Mouse (Mus musculus): ENCODE measurements around the gene Mtch2. TPM values are rescaled to one million over a fixed set of nuclear protein-coding genes. Genes with fewer than 3 reads are reported as not detected.

Gene Mtch2
- polyA plus RNA-seq, 1 experiment from 2014 or later: 116 TPM

DNA sequence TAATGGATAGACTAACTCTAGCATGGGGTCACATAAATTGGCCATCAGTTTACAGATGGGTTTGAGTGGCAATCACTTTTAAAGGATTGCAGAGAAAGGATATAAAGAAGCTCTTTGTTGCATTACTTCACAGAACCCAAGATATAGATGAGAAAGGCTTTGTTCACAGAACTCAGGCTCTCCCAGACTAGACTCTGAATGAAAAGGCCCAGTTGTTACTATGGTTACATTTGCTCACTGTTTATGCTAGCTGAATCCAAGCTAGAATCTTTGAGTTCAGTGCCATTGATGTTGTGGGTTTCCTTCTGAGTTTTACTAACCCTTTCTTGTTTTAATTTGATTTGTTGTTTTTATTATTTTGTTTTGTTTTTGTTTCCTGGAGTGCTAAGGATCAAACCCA lies 17.2 kb downstream of the Mtch2 start:
- Histone ChIP-seq H3K27me3 (no peaks in the 10 kb centered on the region), H3K4me1 (replicated peaks) (peaks cover 23% of the 10 kb centered on the region), H3K9ac (no peak overlapping the region), H3K36me3 (replicated peaks) (peaks cover 79% of the 10 kb centered on the region), H3K27ac (replicated peaks) (no peak overlapping the region), H3K4me3 (replicated peaks) (no peak overlapping the region), H3K4me2 (no peak overlapping the region), H3K9me3 (replicated peaks) (no peaks in the 10 kb centered on the region)
- ATAC-seq (ENCODE audit: insufficient read depth): no peak

DNA sequence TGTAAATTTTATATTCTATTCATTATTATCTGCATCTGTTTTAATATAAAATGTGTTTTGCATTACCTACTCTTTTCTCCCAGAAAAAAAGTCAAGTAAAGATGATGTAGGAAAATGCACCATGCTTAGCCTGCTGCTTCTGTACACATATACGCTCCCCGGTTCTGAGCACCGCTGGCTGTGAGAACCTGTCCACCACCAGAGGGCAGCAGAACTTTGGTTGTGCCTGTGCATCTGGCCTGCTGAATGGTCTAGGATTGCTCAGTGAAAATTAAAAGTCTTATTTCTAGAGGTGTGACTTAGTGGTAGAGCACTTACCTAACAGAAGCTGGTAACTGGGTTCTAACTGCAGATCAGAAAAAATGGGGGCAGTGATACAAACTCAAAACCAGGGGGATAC lies 19.6 kb downstream of the Mtch2 start:
- Histone ChIP-seq H3K27ac (replicated peaks) (peak overlapping the region; percentile 60; the same call in 1 of the 2 replicates), H3K4me1 (replicated peaks) (peaks cover 47% of the 10 kb centered on the region), H3K9ac (no peak overlapping the region), H3K4me3 (replicated peaks) (no peak overlapping the region), H3K36me3 (replicated peaks) (peaks cover 59% of the 10 kb centered on the region), H3K9me3 (replicated peaks) (no peaks in the 10 kb centered on the region), H3K27me3 (no peaks in the 10 kb centered on the region), H3K4me2 (no peak overlapping the region)
- WGBS (ENCODE audit: insufficient replicate concordance): 26% methylated on average over 3 of the region's 3 CpGs
- ATAC-seq (ENCODE audit: insufficient read depth): no peak; the same call in 1 of the 2 replicates

DNA sequence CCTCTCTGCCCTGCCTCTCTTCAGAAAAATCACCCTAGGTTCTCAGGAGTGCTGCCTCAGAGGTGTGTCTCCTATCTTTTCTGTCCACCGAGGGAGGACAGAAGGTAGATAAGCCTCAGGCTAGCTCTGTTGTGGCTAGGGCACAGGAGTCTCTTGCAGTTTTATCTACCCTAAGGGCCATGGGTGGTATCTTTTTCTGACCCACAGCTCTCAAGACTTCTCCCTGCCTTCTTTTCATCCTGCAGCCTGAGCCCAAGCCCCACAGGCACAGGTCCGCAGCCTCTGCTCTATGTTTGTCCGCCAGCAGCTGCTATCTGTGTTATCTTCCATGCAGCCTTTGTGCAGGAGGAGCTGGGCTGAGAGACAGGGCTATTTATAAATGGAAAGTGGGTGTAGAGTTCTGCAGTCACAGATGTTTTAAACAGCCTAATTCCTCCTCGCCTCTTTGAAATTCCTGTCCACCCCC lies 23.2 kb downstream of the Mtch2 start:
- WGBS (ENCODE audit: insufficient replicate concordance): 8% methylated on average over 4 of the region's 4 CpGs
- peak overlapping the region; percentile 63 for H3K4me2 ChIP-seq
- peak; percentile 93 for ATAC-seq (ENCODE audit: insufficient read depth)
- peak overlapping the region; percentile 88 for H3K27ac ChIP-seq (replicated peaks)
- peak overlapping the region; percentile 9 for H3K4me3 ChIP-seq (replicated peaks)
- H3K4me1 ChIP-seq (replicated peaks): peaks cover 54% of the 10 kb centered on the region
- peaks cover 27% of the 10 kb centered on the region for H3K36me3 ChIP-seq (replicated peaks)
- no peaks in the 10 kb centered on the region for H3K27me3 ChIP-seq
- H3K9me3 ChIP-seq (replicated peaks): no peaks in the 10 kb centered on the region
- H3K9ac ChIP-seq: peak overlapping the region; percentile 28

DNA sequence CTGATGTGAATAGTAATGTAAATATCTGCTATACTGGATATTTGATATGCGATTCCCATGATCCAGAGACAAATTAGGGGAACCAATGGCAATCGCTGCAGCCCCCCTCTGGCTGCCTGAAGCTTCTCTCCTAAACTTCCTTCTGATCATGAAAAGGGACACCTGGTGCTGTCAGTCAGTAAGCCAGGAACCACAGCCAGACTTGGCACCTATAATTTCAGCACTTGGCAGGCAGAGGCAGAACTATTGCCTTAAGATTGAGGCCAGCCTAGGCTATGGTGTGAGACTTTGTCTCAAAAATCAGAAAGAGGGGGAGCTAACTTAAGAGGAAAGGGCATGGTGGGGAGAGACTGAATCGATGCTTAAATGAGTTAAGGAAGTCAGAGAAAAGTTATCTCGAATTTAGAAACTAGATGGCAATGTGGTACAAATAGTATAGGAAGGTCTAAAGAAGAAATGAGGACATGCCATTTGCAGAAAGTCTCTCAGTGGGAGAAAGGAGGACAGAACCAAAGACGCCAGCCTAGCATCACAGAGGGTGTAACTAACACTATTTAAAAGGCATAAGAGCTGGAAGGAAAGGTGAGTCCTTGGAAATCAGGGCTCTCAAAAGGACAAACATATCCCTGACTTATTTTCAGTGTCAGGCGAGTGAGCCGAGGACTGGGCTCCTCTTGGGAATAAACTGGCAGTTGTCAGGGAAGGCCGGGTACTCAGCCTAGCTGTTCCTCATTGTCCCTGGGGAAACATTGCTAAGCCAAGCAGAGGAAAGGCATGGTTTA lies 24.4 kb downstream of the Mtch2 start:
- peak overlapping the region; percentile 88 for H3K27ac ChIP-seq (replicated peaks)
- H3K4me2 ChIP-seq: peak overlapping the region; percentile 63
- no peak overlapping the region for H3K4me3 ChIP-seq (replicated peaks)
- no peak overlapping the region for H3K9ac ChIP-seq
- WGBS (ENCODE audit: insufficient replicate concordance): 62% methylated on average over 8 of the region's 8 CpGs
- H3K4me1 ChIP-seq (replicated peaks): peaks cover 54% of the 10 kb centered on the region
- ATAC-seq (ENCODE audit: insufficient read depth): no peak
- peaks cover 16% of the 10 kb centered on the region for H3K36me3 ChIP-seq (replicated peaks)
- no peaks in the 10 kb centered on the region for H3K27me3 ChIP-seq
- H3K9me3 ChIP-seq (replicated peaks): no peaks in the 10 kb centered on the region

DNA sequence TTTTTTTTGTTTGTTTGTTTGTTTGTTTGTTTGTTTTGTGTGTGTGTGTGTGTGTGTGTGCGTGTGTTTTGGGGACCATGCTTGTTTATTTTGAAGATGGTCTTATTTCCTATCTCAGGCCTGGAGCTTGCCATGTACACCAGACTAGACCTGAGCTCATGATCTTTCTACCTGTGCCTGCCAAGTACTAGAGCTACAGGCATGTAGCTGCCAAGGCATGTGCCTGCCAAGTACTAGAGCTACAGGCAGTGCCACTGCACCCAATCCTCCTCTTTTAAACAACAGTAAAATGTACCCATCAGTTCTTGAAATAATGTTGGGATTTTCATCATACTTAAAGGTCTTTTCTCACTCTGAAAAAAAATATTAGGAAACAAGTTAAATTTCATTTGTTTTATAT lies 27.1 kb downstream of the Mtch2 start:
- 54% methylated on average over 1 of the region's 1 CpGs for WGBS (ENCODE audit: insufficient replicate concordance)
- Histone ChIP-seq H3K36me3 (replicated peaks) (no peaks in the 10 kb centered on the region), H3K9ac (no peak overlapping the region), H3K4me2 (no peak overlapping the region), H3K27ac (replicated peaks) (no peak overlapping the region), H3K9me3 (replicated peaks) (no peaks in the 10 kb centered on the region), H3K4me3 (replicated peaks) (no peak overlapping the region), H3K27me3 (peaks cover 11% of the 10 kb centered on the region), H3K4me1 (replicated peaks) (peaks cover 32% of the 10 kb centered on the region)
- ATAC-seq (ENCODE audit: insufficient read depth): no peak

DNA sequence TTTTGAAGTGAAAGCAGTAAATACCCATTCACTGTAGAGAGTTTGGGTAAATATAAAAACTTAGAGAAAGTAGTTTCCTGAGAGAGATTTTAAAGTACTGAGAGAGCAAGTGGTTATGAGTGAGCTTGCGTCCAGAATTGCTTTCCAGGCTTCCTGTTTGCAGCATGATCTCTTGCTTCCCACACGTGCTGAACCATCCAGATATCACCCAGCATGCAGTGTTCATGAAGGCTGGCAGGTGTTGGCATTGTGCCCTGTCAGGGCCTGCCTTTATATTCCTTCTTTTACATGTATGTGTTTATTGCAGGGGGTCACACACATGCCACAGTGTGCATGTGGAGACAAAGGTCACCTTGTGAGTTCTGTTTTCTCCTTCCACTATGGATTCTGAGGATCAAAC lies 28.3 kb downstream of the Mtch2 start:
- Histone ChIP-seq H3K9me3 (replicated peaks) (no peaks in the 10 kb centered on the region), H3K36me3 (replicated peaks) (no peaks in the 10 kb centered on the region), H3K4me3 (replicated peaks) (no peak overlapping the region), H3K4me1 (replicated peaks) (peaks cover 29% of the 10 kb centered on the region), H3K4me2 (no peak overlapping the region), H3K9ac (no peak overlapping the region), H3K27me3 (peaks cover 23% of the 10 kb centered on the region), H3K27ac (replicated peaks) (no peak overlapping the region)
- 30% methylated on average over 2 of the region's 2 CpGs for WGBS (ENCODE audit: insufficient replicate concordance)
- no peak for ATAC-seq (ENCODE audit: insufficient read depth)

DNA sequence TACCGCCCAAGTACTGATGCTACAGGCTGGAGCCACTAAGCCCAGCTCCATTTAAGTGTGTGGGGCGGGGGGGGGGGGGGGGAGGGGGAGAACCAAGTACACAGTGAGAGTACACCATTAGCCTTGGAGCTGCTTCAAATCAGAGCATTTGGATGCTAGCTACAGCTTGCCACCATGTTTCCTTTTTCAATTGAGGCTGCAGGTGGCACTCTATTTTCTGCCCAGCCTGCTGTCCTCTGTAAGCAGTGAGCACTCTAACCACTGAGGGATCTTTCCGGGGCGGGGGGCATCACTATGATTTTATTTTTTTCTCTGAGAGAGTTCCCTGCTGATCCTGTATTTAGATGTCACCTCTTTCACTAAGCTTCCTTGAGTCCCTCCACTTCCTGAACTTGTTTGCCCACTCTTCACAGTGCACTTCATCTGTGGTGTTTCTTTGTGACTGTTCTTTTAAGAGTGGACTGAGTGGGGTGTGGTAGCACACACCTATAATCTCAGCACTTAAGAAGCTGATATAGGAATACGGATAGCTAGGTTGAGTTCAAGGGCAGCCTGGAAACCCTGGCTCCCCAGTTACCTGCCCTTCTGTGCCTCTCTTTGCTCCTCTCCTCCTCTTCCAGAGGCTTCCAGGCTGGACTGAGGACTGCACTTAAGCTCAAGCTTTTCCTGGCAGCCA lies 30.8 kb downstream of the Mtch2 start:
- peaks cover 13% of the 10 kb centered on the region for H3K4me1 ChIP-seq (replicated peaks)
- H3K9ac ChIP-seq: no peak overlapping the region
- peaks cover 40% of the 10 kb centered on the region for H3K27me3 ChIP-seq
- H3K27ac ChIP-seq (replicated peaks): no peak overlapping the region
- no peaks in the 10 kb centered on the region for H3K9me3 ChIP-seq (replicated peaks)
- no peak overlapping the region for H3K4me3 ChIP-seq (replicated peaks)
- 38% methylated on average over 5 of the region's 5 CpGs for WGBS (ENCODE audit: insufficient replicate concordance)
- ATAC-seq (ENCODE audit: insufficient read depth): no peak
- H3K4me2 ChIP-seq: no peak overlapping the region
- no peaks in the 10 kb centered on the region for H3K36me3 ChIP-seq (replicated peaks)

DNA sequence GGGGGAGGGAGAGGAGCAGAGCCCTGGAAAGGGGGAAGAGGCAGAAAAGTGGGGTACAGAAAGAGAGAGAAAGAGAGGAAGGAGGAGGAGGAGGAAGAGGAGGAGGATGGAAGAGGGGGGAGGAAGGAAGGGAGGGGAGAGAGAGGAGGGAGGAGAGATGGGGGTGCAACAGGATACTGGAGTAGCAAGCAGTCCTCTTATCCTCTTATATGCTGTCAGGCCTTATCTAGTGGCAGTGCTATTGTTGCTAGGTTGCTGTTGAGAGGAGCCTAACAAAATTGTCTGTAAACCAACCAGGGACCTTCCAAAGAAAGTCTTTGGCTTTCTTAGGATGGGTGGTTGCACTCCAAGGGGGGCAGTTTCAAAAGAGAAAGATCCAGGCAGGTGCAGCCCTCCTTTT lies 32.5 kb downstream of the Mtch2 start:
- H3K9ac ChIP-seq: no peak overlapping the region
- peaks cover 13% of the 10 kb centered on the region for H3K4me1 ChIP-seq (replicated peaks)
- H3K27ac ChIP-seq (replicated peaks): no peak overlapping the region
- H3K4me3 ChIP-seq (replicated peaks): no peak overlapping the region
- no peaks in the 10 kb centered on the region for H3K9me3 ChIP-seq (replicated peaks)
- no peaks in the 10 kb centered on the region for H3K36me3 ChIP-seq (replicated peaks)
- no peak overlapping the region for H3K4me2 ChIP-seq
- no peak for ATAC-seq (ENCODE audit: insufficient read depth)
- H3K27me3 ChIP-seq: peaks cover 57% of the 10 kb centered on the region

DNA sequence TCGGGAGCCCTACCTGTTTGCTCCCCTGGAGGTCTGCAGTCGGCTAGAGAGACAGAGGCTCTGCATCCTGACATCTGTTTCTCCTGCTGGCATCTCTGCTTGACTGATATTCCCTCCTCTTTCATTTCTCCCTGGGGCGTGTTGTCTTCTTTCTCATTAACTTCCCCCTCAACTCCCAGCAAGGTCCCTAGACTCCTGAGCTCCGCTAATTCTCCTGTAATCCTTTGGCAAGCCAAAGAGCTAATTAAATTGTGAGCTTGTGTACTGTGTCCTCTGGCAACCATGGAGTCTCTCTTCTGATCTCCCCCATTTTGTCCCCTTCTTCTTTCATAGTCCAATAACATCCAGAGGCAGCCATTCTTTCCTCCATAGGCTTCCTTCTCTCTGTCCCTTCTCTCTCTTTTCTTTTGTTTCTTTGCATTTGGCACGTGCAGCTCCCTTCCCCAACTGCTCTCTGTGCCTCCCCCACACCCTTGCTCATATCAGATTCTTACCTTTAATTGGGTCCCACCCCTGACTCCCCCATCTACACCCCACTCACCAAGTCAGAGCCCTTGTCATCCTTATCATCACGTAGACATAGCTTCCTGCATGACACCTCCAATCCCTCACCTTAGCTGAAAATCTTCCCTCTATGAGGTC lies 33.3 kb downstream of the Mtch2 start:
- Histone ChIP-seq H3K9me3 (replicated peaks) (no peaks in the 10 kb centered on the region), H3K27me3 (peaks cover 65% of the 10 kb centered on the region), H3K36me3 (replicated peaks) (no peaks in the 10 kb centered on the region), H3K27ac (replicated peaks) (no peak overlapping the region), H3K4me1 (replicated peaks) (peaks cover 17% of the 10 kb centered on the region), H3K4me2 (no peak overlapping the region), H3K4me3 (replicated peaks) (no peak overlapping the region), H3K9ac (no peak overlapping the region)
- WGBS (ENCODE audit: insufficient replicate concordance): 33% methylated on average over 6 of the region's 6 CpGs
- no peak for ATAC-seq (ENCODE audit: insufficient read depth)

DNA sequence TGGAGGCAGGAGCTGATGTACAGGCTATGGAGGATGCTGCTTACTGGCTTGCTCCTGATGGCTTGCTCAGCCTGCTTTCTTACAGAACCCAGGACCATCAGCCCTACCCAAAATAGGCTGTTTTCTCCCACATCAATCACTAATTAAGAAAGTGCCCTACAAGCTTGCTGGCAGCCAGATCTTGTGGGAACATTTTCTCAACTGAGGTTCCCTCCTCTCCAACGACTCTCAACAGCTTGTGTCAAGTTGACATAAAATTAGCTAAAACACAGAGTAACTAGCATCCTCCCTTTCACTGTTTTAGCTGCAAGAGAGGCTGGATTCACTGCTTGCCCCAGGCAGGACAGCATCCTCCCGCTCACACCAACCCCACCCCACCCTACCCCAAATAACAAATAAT lies 34.9 kb downstream of the Mtch2 start:
- Histone ChIP-seq H3K9me3 (replicated peaks) (no peaks in the 10 kb centered on the region), H3K27ac (replicated peaks) (no peak overlapping the region), H3K27me3 (peaks cover 81% of the 10 kb centered on the region), H3K4me1 (replicated peaks) (peaks cover 26% of the 10 kb centered on the region), H3K9ac (no peak overlapping the region), H3K4me2 (no peak overlapping the region), H3K4me3 (replicated peaks) (no peak overlapping the region), H3K36me3 (replicated peaks) (no peaks in the 10 kb centered on the region)
- ATAC-seq (ENCODE audit: insufficient read depth): no peak
- 51% methylated on average over 2 of the region's 2 CpGs for WGBS (ENCODE audit: insufficient replicate concordance)

DNA sequence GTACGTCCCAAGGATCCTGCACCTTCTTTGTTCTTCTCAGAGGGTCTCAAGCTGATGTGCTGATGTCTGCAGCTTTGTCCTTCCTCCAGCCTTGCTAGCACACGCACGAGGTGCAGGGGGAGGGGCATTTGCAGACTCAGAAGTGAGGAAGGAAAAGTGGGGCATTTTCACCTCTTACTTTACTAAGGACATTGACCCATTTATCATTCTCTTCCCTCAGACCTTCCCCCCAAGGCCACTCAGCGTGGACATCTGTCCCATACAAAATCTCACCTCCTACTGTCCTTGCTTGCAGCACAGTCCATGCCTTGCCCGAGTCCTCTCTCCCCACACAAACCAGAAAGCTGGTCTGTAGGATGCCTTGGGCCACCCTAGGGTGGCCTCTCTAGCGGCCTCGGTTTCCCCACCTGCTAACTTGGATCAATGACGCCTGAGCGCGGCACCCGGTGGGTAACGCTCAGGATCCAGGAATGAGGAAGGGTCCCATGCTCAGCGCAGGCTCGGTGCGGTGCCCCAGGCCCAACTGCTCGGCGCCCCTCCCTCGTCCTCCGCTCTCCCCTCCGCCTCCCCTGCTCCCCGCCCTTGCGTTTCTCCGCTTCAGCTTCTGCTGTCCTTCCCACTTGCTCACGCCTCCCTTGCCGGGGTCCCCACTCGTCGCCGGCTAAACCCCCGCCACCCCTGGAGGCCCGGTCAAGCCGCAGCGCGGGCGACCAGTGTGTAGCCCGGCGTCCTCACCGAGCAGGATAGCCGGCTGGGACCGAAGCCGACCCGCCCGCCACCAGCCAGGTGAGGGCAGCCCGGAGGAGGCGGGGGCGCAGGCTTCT lies 38.5 kb downstream of the Mtch2 start, which contains the start of gene C1qtnf4:
Gene C1qtnf4, plus strand, starts transcription at position 643 of the 824 bp plus-strand sequence.
- H3K4me1 ChIP-seq (replicated peaks): peaks cover 31% of the 10 kb centered on the region
- WGBS (ENCODE audit: insufficient replicate concordance): 4% methylated on average over 45 of the region's 45 CpGs
- H3K36me3 ChIP-seq (replicated peaks): no peaks in the 10 kb centered on the region
- peaks cover 92% of the 10 kb centered on the region for H3K27me3 ChIP-seq
- H3K9me3 ChIP-seq (replicated peaks): no peaks in the 10 kb centered on the region
- no peak for ATAC-seq (ENCODE audit: insufficient read depth)
- no peak within 1 kb of the TSS for H3K27ac ChIP-seq (replicated peaks)
- peak within 1 kb of the TSS; percentile 61 for H3K4me2 ChIP-seq
- peak within 1 kb of the TSS; percentile 42 for H3K4me3 ChIP-seq (replicated peaks)
- no peak within 1 kb of the TSS for H3K9ac ChIP-seq

All from liver, embryonic 15.5 days (tissue).